Mouse (Mus musculus): ENCODE results near the gene Gm867. TPM values are rescaled to one million over a fixed set of nuclear protein-coding genes. Genes with fewer than 3 reads are reported as not detected.

The Gm867 gene
- polyA plus RNA-seq, 1 experiment from 2014 or later: not detected

- Histone ChIP-seq H3K36me3 (ENCODE audit: control insufficient read depth, insufficient read depth, low read length) (no peaks in the 10 kb centered on the region), H3K9ac (replicated peaks; ENCODE audit: low read depth, low read length) (no peak overlapping the region), H3K27ac (ENCODE audit: low read length) (no peak overlapping the region), H3K9me3 (ENCODE audit: control insufficient read depth, low read depth, low read length) (no peaks in the 10 kb centered on the region), H3K4me2 (replicated peaks; ENCODE audit: low read depth, low read length) (no peak overlapping the region), H3K4me3 (ENCODE audit: low read depth, low read length) (no peak overlapping the region), H3K27me3 (ENCODE audit: control insufficient read depth, insufficient read depth, low read length) (no peaks in the 10 kb centered on the region), H3K4me1 (ENCODE audit: control insufficient read depth, insufficient read depth, low read length) (peaks cover 11% of the 10 kb centered on the region; the same call in 1 of the 2 replicates)
- no peak for ATAC-seq (ENCODE audit: insufficient number of reproducible peaks, insufficient read depth, low FRiP score, low read depth)
- WGBS: 66% methylated on average over 9 of the region's 9 CpGs
Observed at GRCm38 (mm10) chr10:75941042-75941824, 761 bp upstream of the Gm867 start.

- no peak overlapping the region for H3K4me3 ChIP-seq (ENCODE audit: low read depth, low read length)
- no peak overlapping the region for H3K9ac ChIP-seq (replicated peaks; ENCODE audit: low read depth, low read length)
- peaks cover 11% of the 10 kb centered on the region; the same call in 1 of the 2 replicates for H3K4me1 ChIP-seq (ENCODE audit: control insufficient read depth, insufficient read depth, low read length)
- ATAC-seq (ENCODE audit: insufficient number of reproducible peaks, insufficient read depth, low FRiP score, low read depth): no peak
- no peak overlapping the region for H3K4me2 ChIP-seq (replicated peaks; ENCODE audit: low read depth, low read length)
- 54% methylated on average over 9 of the region's 9 CpGs for WGBS
- H3K27ac ChIP-seq (ENCODE audit: low read length): no peak overlapping the region
- H3K36me3 ChIP-seq (ENCODE audit: control insufficient read depth, insufficient read depth, low read length): no peaks in the 10 kb centered on the region
- H3K27me3 ChIP-seq (ENCODE audit: control insufficient read depth, insufficient read depth, low read length): no peaks in the 10 kb centered on the region
- H3K9me3 ChIP-seq (ENCODE audit: control insufficient read depth, low read depth, low read length): no peaks in the 10 kb centered on the region
Observed at GRCm38 (mm10) chr10:75939481-75940234, 814 bp downstream of the Gm867 start.

GRCm38 (mm10) chr10:75937851-75938643 is 2.4 kb downstream of the Gm867 start:
- WGBS: 56% methylated on average over 10 of the region's 10 CpGs
- no peak overlapping the region for H3K4me2 ChIP-seq (replicated peaks; ENCODE audit: low read depth, low read length)
- ATAC-seq (ENCODE audit: insufficient number of reproducible peaks, insufficient read depth, low FRiP score, low read depth): no peak

GRCm38 (mm10) chr10:75936909-75937667 is 3.4 kb downstream of the Gm867 start:
- 50% methylated on average over 18 of the region's 18 CpGs for WGBS
- H3K4me2 ChIP-seq (replicated peaks; ENCODE audit: low read depth, low read length): no peak overlapping the region
- no peak for ATAC-seq (ENCODE audit: insufficient number of reproducible peaks, insufficient read depth, low FRiP score, low read depth)
- H3K27me3 ChIP-seq (ENCODE audit: control insufficient read depth, insufficient read depth, low read length): no peaks in the 10 kb centered on the region
- no peaks in the 10 kb centered on the region for H3K36me3 ChIP-seq (ENCODE audit: control insufficient read depth, insufficient read depth, low read length)
- H3K9ac ChIP-seq (replicated peaks; ENCODE audit: low read depth, low read length): no peak overlapping the region
- peaks cover 4% of the 10 kb centered on the region; the same call in 1 of the 2 replicates for H3K4me1 ChIP-seq (ENCODE audit: control insufficient read depth, insufficient read depth, low read length)
- no peak overlapping the region for H3K27ac ChIP-seq (ENCODE audit: low read length)
- no peak overlapping the region for H3K4me3 ChIP-seq (ENCODE audit: low read depth, low read length)
- no peaks in the 10 kb centered on the region for H3K9me3 ChIP-seq (ENCODE audit: control insufficient read depth, low read depth, low read length)

More at GRCm38 (mm10) chr10:75937851-75938643, 2.4 kb downstream of the Gm867 start:
- Histone ChIP-seq H3K27ac (ENCODE audit: low read length) (no peak overlapping the region), H3K4me1 (ENCODE audit: control insufficient read depth, insufficient read depth, low read length) (0 out of 2 replicates have a peak, but pooled peaks cover 4% of the 10 kb centered on the region), H3K9me3 (ENCODE audit: control insufficient read depth, low read depth, low read length) (no peaks in the 10 kb centered on the region), H3K4me3 (ENCODE audit: low read depth, low read length) (no peak overlapping the region), H3K27me3 (ENCODE audit: control insufficient read depth, insufficient read depth, low read length) (no peaks in the 10 kb centered on the region), H3K36me3 (ENCODE audit: control insufficient read depth, insufficient read depth, low read length) (no peaks in the 10 kb centered on the region), H3K9ac (replicated peaks; ENCODE audit: low read depth, low read length) (no peak overlapping the region)

GRCm38 (mm10) chr10:75935680-75936541 is 4.6 kb downstream of the Gm867 start, which contains the start of gene Mmp11:
Gene Mmp11, minus strand, starts transcription at chr10:75936496.
- H3K4me2 ChIP-seq (replicated peaks; ENCODE audit: low read depth, low read length): peak within 1 kb of the TSS; percentile 45
- no peaks in the 10 kb centered on the region for H3K36me3 ChIP-seq (ENCODE audit: control insufficient read depth, insufficient read depth, low read length)
- no peak within 1 kb of the TSS for H3K27ac ChIP-seq (ENCODE audit: low read length)
- H3K27me3 ChIP-seq (ENCODE audit: control insufficient read depth, insufficient read depth, low read length): no peaks in the 10 kb centered on the region
- ATAC-seq (ENCODE audit: insufficient number of reproducible peaks, insufficient read depth, low FRiP score, low read depth): peak; percentile 76
- H3K9ac ChIP-seq (replicated peaks; ENCODE audit: low read depth, low read length): no peak within 1 kb of the TSS
- H3K4me1 ChIP-seq (ENCODE audit: control insufficient read depth, insufficient read depth, low read length): peaks cover 14% of the 10 kb centered on the region
- 2% methylated on average over 51 of the region's 51 CpGs for WGBS
- peak within 1 kb of the TSS; percentile 37 for H3K4me3 ChIP-seq (ENCODE audit: low read depth, low read length)
- no peaks in the 10 kb centered on the region for H3K9me3 ChIP-seq (ENCODE audit: control insufficient read depth, low read depth, low read length)

GRCm38 (mm10) chr10:75934991-75935390 is 5.5 kb downstream of the Gm867 start:
- H3K9me3 ChIP-seq (ENCODE audit: control insufficient read depth, low read depth, low read length): no peaks in the 10 kb centered on the region
- 71% methylated on average over 1 of the region's 1 CpGs for WGBS
- peaks cover 23% of the 10 kb centered on the region for H3K4me1 ChIP-seq (ENCODE audit: control insufficient read depth, insufficient read depth, low read length)
- no peak overlapping the region for H3K4me2 ChIP-seq (replicated peaks; ENCODE audit: low read depth, low read length)
- H3K9ac ChIP-seq (replicated peaks; ENCODE audit: low read depth, low read length): no peak overlapping the region
- H3K36me3 ChIP-seq (ENCODE audit: control insufficient read depth, insufficient read depth, low read length): no peaks in the 10 kb centered on the region
- ATAC-seq (ENCODE audit: insufficient number of reproducible peaks, insufficient read depth, low FRiP score, low read depth): no peak
- no peaks in the 10 kb centered on the region for H3K27me3 ChIP-seq (ENCODE audit: control insufficient read depth, insufficient read depth, low read length)
- no peak overlapping the region for H3K27ac ChIP-seq (ENCODE audit: low read length)
- no peak overlapping the region for H3K4me3 ChIP-seq (ENCODE audit: low read depth, low read length)

- peak within 1 kb of the TSS; percentile 63 for H3K4me3 ChIP-seq (ENCODE audit: low read depth, low read length)
- H3K36me3 ChIP-seq (ENCODE audit: control insufficient read depth, insufficient read depth, low read length): no peaks in the 10 kb centered on the region
- no peaks in the 10 kb centered on the region for H3K27me3 ChIP-seq (ENCODE audit: control insufficient read depth, insufficient read depth, low read length)
- peak within 1 kb of the TSS; percentile 83 for H3K9ac ChIP-seq (replicated peaks; ENCODE audit: low read depth, low read length)
- no peak for ATAC-seq (ENCODE audit: insufficient number of reproducible peaks, insufficient read depth, low FRiP score, low read depth)
- H3K9me3 ChIP-seq (ENCODE audit: control insufficient read depth, low read depth, low read length): no peaks in the 10 kb centered on the region
- H3K4me2 ChIP-seq (replicated peaks; ENCODE audit: low read depth, low read length): peak within 1 kb of the TSS; percentile 91
- peaks cover 24% of the 10 kb centered on the region for H3K4me1 ChIP-seq (ENCODE audit: control insufficient read depth, insufficient read depth, low read length)
- WGBS: 31% methylated on average over 6 of the region's 6 CpGs
- H3K27ac ChIP-seq (ENCODE audit: low read length): peak within 1 kb of the TSS; percentile 44; the same call in 1 of the 2 replicates
Observed at GRCm38 (mm10) chr10:75932891-75933290, 7.6 kb downstream of the Gm867 start, which contains the start of gene Chchd10. Gene Chchd10, plus strand, starts transcription at chr10:75933130.

All from stomach, embryonic 14.5 days (tissue).